Mouse (Mus musculus) G1E (cell line): ENCODE results near the gene Cdkl3. TPM values are rescaled to one million over a fixed set of nuclear protein-coding genes. Genes with fewer than 3 reads are reported as not detected.

Experiments used
- ATAC-seq: 2 replicates; pipeline ENCODE4 v1.8.0; 2016; ENCODE audit warnings: mild to moderate bottlenecking; ENCODE audit not compliant: insufficient number of reproducible peaks, poor library complexity, low FRiP score, severe bottlenecking; ENCODE audit errors: extremely low read depth
- DNase-seq: peaks from one replicate; pipeline ENCODE4 v3.0.0; 2012; ENCODE audit warnings: low spot score
- H3K27me3 ChIP-seq: 2 replicates; pipeline ENCODE4 v1.6.1; 2012; ENCODE audit warnings: mild to moderate bottlenecking, low read length, inconsistent platforms; ENCODE audit not compliant: insufficient read depth
- H3K36me3 ChIP-seq: replicated peaks from 2 replicates; pipeline ENCODE3; 2012; ENCODE audit warnings: mild to moderate bottlenecking, inconsistent platforms
- H3K4me1 ChIP-seq: 2 replicates; pipeline ENCODE4 v1.6.1; 2012; ENCODE audit warnings: low read depth, low read length, inconsistent platforms, mixed read lengths; ENCODE audit not compliant: insufficient read depth
- H3K4me3 ChIP-seq: 2 replicates; pipeline ENCODE4 v1.5.1; 2012; ENCODE audit warnings: low read depth, mild to moderate bottlenecking, inconsistent platforms, low read length, moderate library complexity, mixed read lengths
- H3K9me3 ChIP-seq: replicated peaks from 2 replicates; pipeline ENCODE4 v1.6.1; 2012; ENCODE audit warnings: inconsistent platforms
- CTCF ChIP-seq: IDR thresholded peaks from 2 replicates; pipeline ENCODE4 v1.5.1; 2012; ENCODE audit warnings: low read depth, low read length, inconsistent platforms, mixed read lengths
- GATA1 ChIP-seq: IDR thresholded peaks from 2 replicates; pipeline ENCODE4 v1.6.1; 2012; ENCODE audit warnings: borderline replicate concordance, low read length, inconsistent platforms, mixed read lengths
- GATA2 ChIP-seq: IDR thresholded peaks from 2 replicates; pipeline ENCODE4 v1.6.1; 2012; ENCODE audit warnings: low read depth, low read length, inconsistent platforms, borderline replicate concordance
- POLR2AphosphoS5 ChIP-seq: IDR thresholded peaks from 2 replicates; pipeline ENCODE4 v1.6.1; 2012; ENCODE audit warnings: low read depth, low read length, inconsistent platforms; ENCODE audit not compliant: insufficient replicate concordance
- TAL1 ChIP-seq: conservative IDR thresholded peaks from 2 replicates; pipeline ENCODE4 v1.6.1; 2012; ENCODE audit warnings: low read depth, low read length, inconsistent platforms, mixed read lengths
- polyA plus RNA-seq: library from polyadenylated mRNA; stranded (reverse); fragments of >175 nt; gene quantifications from 2 replicates; pipeline ENCODE4 v1.2.3, GENCODE M21; 2012
- total RNA-seq, 2 experiments: library from RNA; stranded (forward) in 1 of 2; stranded (reverse) in 1 of 2; fragments of 200-1000 nt in 1 of 2; fragments of >200 nt in 1 of 2; fragmentation: Nextera tagmentation in 1 of 2; gene quantifications; 2 replicates each; pipeline ENCODE4 v1.2.3; 2014 to 2017

Gene Cdkl3
- total and polyA plus RNA-seq, 3 experiments, result 0.78 to 12.6 (median 2.5) TPM

DNA sequence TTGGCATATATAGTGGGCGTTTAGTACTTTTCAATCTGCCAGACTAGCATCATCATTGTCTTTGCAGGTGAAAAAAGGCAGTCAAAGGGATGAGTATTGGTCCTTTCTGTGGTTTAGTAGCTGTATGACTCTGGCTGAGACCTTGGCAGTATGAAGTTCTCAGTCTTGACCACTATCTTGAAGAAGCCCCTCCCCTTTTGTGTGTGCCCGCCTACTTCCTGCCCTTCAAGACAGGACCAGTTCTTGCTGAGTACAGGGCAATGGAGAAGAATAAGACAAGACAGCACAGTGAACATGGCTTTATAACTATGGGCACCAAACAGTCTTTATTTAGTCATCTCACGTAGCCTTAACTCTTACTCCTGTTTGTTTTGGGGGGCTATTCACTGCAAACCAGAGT is 93.0 kb downstream of the Cdkl3 start:
- DNase-seq (no peak), ATAC-seq (no peak)
- H3K4me1 ChIP-seq, result peaks cover 37% of the 10 kb centered on the region
- no peaks in the 10 kb centered on the region for H3K9me3 ChIP-seq
- H3K36me3 ChIP-seq, result peaks cover 18% of the 10 kb centered on the region
- H3K27me3 ChIP-seq, result peaks cover 11% of the 10 kb centered on the region
- no peak overlapping the region for H3K4me3 ChIP-seq
- TF ChIP-seq TAL1 (no peak), CTCF (no peak), POLR2AphosphoS5 (no peak)

- ATAC-seq (no peak), DNase-seq (no peak)
- H3K4me3 ChIP-seq, result no peak overlapping the region; the same call in 1 of the 2 replicates
- TF ChIP-seq GATA1 (no peak), GATA2 (no peak), CTCF (no peak), TAL1 (no peak), POLR2AphosphoS5 (no peak)
- peaks cover 43% of the 10 kb centered on the region for H3K4me1 ChIP-seq
- H3K36me3 ChIP-seq, result peaks cover 19% of the 10 kb centered on the region
- no peaks in the 10 kb centered on the region for H3K9me3 ChIP-seq
- peaks cover 9% of the 10 kb centered on the region for H3K27me3 ChIP-seq
Measured at GRCm38 (mm10) chr11:52097596-52097995, 93.6 kb downstream of the Cdkl3 start.

DNA sequence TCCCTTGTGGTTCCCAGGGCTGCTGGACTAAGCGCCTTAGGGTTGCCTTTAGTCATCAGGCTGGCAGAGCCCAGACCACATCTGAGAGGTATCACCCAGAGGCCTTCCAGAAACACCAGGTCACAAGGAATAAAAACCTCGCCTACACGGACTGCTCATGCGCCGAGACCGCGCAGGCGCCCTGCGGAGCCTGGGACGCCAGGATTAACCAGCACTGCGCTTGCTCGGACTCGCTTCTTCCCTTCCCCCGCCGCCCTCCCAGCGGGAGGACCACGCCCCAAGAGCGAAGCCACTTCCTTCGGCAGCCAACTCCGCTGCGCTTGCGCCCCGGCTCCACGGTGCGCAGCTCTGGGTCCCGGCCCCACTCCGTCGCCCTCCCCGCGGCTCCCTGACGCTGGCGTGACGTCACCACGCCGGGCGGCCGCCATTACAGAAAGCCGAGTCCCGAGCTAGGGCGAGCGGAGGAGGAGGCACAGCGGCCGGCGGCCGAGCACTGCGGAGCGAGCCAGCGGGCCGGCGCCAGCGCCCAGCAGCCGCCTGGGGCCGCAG is 94.5 kb downstream of the Cdkl3 start, which contains the start of gene Ppp2ca:
TSS of gene Ppp2ca (plus strand) at position 284 of the 549 bp plus-strand sequence.
- TF ChIP-seq POLR2AphosphoS5 (no peak), GATA2 (no peak), CTCF (no peak), GATA1 (no peak), TAL1 (no peak)
- DNase-seq (peak; percentile 90), ATAC-seq (peak; percentile 91)
- Histone ChIP-seq H3K4me3 (peak within 1 kb of the TSS; percentile 97), H3K4me1 (peaks cover 47% of the 10 kb centered on the region), H3K9me3 (no peaks in the 10 kb centered on the region), H3K36me3 (peaks cover 23% of the 10 kb centered on the region), H3K27me3 (peaks cover 3% of the 10 kb centered on the region)

DNA sequence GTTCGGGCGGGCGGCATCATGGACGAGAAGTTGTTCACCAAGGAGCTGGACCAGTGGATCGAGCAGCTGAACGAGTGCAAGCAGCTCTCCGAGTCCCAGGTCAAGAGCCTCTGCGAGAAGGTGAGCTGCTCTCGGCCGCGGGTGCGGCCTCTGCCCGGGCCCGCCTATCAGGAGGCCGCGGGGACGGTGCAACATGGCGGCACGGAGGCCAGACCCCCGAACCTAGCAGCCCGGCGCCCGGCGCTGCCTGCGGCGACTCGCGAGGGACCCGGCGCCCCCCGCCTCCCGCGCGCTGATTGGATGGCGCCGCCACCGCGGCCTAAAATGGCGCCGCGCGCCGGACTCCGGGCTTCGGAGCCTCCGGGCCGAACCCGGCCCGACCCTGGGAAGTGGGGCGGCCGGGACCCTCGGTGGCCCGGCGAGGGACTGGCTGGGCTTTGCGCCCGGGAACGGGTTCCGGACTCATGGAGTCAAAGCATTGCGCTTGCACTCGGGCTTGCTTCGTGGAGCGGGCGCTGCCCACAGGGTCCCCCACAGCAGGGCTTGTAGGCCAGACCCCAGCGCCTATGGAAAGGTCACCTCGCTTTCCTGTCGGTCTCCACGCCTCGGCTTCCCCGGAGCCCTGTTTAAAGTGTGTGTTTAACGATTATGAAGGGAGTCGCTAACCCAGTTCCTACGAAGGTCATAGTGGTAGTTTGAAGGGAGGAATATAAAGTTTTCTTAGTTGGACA is 95.2 kb downstream of the Cdkl3 start:
- H3K4me1 ChIP-seq, result peaks cover 49% of the 10 kb centered on the region
- TF ChIP-seq POLR2AphosphoS5, result no peak
- TF ChIP-seq TAL1, result no peak
- TF ChIP-seq GATA2, result no peak

DNA sequence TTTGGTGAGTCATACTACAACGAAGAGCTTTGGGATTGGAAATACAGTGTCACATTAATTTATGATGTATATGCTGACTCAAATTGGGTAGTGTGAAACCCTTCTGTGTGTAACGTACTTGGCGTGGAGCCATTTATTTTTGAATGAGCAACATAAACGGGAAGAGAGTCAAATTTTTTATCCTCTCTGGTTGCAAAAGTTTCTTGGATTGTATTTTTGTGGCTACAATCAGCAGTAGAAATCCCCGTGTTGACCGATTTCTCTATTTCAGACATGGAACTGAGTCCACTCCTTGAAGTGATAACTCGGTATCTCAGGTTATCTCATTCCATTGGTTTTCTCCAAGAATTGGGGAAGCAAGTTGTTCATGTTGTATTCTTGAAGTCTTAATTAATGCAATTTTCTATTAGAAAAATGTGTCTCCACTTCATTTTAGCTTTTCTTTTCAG is 95.8 kb downstream of the Cdkl3 start:
- DNase-seq (peak; percentile 3), ATAC-seq (no peak)
- H3K4me1 ChIP-seq, result peaks cover 54% of the 10 kb centered on the region
- H3K9me3 ChIP-seq, result no peaks in the 10 kb centered on the region
- H3K27me3 ChIP-seq, result no peaks in the 10 kb centered on the region
- H3K4me3 ChIP-seq, result peak overlapping the region; percentile 97
- H3K36me3 ChIP-seq, result peaks cover 29% of the 10 kb centered on the region
- TF ChIP-seq GATA1 (no peak), GATA2 (no peak), CTCF (no peak), TAL1 (no peak), POLR2AphosphoS5 (no peak)

More for the DNA sequence above, 95.2 kb downstream of the Cdkl3 start:
- Histone ChIP-seq H3K4me3 (peak overlapping the region; percentile 97), H3K36me3 (peaks cover 24% of the 10 kb centered on the region), H3K27me3 (no peaks in the 10 kb centered on the region), H3K9me3 (no peaks in the 10 kb centered on the region)
- DNase-seq (peak; percentile 78), ATAC-seq (no peak)

DNA sequence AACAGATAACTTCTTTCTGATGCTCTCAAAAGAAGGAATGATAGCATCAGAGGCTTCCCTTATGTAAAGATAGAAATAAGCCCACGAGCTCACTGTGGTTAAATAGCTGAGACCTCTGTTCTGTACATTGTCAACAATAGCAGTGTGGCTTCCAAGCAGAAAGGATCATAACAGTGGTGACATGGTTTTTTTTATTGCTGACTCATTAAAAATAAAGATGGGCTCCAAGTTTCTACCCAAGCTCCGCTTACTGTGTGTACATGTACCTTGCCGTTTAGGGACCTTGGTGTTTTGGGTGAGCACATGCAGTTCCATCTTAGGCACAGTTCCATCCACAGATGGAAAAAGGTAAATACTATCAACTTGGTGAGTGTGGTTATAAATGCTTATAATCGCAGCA is 99.0 kb downstream of the Cdkl3 start:
- no peak for DNase-seq
- Histone ChIP-seq H3K4me1 (peaks cover 54% of the 10 kb centered on the region), H3K4me3 (no peak overlapping the region), H3K27me3 (no peaks in the 10 kb centered on the region), H3K9me3 (no peaks in the 10 kb centered on the region), H3K36me3 (peaks cover 40% of the 10 kb centered on the region)
- TF ChIP-seq TAL1 (no peak), CTCF (no peak), POLR2AphosphoS5 (no peak), GATA1 (no peak), GATA2 (no peak)
- no peak for ATAC-seq
